Mouse (Mus musculus) neural tube, embryonic 15.5 days (tissue): ENCODE data around the gene Prdx1. TPM values are rescaled to one million over a fixed set of nuclear protein-coding genes. Genes with fewer than 3 reads are reported as not detected.
"Not testable (repeated sequence)": the region's sequence is repeated elsewhere in the genome, so short reads cannot be mapped to it uniquely, and the experiment has no call there.

Source experiments
- ATAC-seq: fragments of 200-750 bp; cut with Nextera tagmentation; 2 replicates; pipeline ENCODE4 v1.8.0; 2017; ENCODE audit warnings: mild to moderate bottlenecking, moderate TSS enrichment, moderate library complexity; ENCODE audit not compliant: low FRiP score
- H3K27ac ChIP-seq: fragments of 300-500 bp; sonication (generic); replicated peaks from 2 replicates; pipeline ENCODE4 v1.5.1; 2015; ENCODE audit warnings: mild to moderate bottlenecking, inconsistent platforms
- H3K27me3 ChIP-seq: fragments of 300-500 bp; sonication (generic); replicated peaks from 2 replicates; pipeline ENCODE4 v1.6.1; 2015; ENCODE audit warnings: inconsistent platforms
- H3K36me3 ChIP-seq: fragments of 300-500 bp; sonication (generic); 2 replicates; pipeline ENCODE4 v1.6.1; 2015; ENCODE audit warnings: inconsistent platforms
- H3K4me1 ChIP-seq: fragments of 300-500 bp; sonication (generic); 2 replicates; pipeline ENCODE4 v1.6.1; 2015; ENCODE audit warnings: inconsistent platforms
- H3K4me2 ChIP-seq: fragments of 300-500 bp; sonication (generic); 2 replicates; pipeline ENCODE4 v1.6.1; 2015; ENCODE audit warnings: inconsistent platforms, mild to moderate bottlenecking, moderate library complexity
- H3K4me3 ChIP-seq: fragments of 300-500 bp; sonication (generic); replicated peaks from 2 replicates; pipeline ENCODE4 v1.5.1; 2015; ENCODE audit warnings: mild to moderate bottlenecking, inconsistent platforms
- H3K9ac ChIP-seq: fragments of 300-500 bp; sonication (generic); replicated peaks from 2 replicates; pipeline ENCODE4 v1.6.1; 2015; ENCODE audit warnings: mild to moderate bottlenecking, inconsistent platforms
- H3K9me3 ChIP-seq: fragments of 300-500 bp; sonication (generic); replicated peaks from 2 replicates; pipeline ENCODE4 v1.6.1; 2016; ENCODE audit warnings: inconsistent platforms
- WGBS: fragments of 180-500 bp; shearing (Covaris S2); methylation state at CpG from one replicate; pipeline ENCODE4 v1.1.7; 2015; ENCODE audit warnings: mixed read lengths; 5-methylcytosine and 5-hydroxymethylcytosine counted together
- polyA plus RNA-seq: library from polyadenylated mRNA; unstranded; fragments of >200 nt; fragmentation: Nextera tagmentation; extraction: Ambion mirVana; gene quantifications from 2 replicates; pipeline ENCODE4 v1.2.1, GENCODE M21; 2015

Gene Prdx1
- polyA plus RNA-seq, 1 experiment from 2014 or later: 443 TPM

DNA sequence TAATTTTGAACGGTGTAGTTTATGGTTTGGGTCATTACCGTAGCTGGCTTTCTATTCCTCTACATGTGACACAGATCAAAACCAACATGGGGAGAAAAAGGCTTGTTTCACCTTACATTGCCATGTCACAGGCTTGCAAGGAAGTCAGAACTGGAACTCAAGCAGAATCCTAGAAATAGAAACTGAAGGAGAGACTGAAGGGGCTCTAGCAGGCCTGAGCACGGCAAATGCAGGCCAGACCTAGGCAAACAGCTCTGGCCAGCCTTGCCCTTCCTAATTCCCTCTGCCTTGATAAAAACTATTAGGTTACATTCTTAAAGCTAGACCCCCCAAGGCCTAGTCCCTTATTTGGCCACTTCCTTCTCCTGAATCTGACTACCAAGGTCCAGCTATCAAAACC, 29.7 kb upstream of the Prdx1 start:
- 78% methylated on average over 3 of the region's 3 CpGs for WGBS
- no peak overlapping the region for H3K27ac ChIP-seq
- no peak overlapping the region for H3K9ac ChIP-seq
- H3K4me2 ChIP-seq: no peak overlapping the region
- no peaks in the 10 kb centered on the region for H3K9me3 ChIP-seq
- no peaks in the 10 kb centered on the region for H3K36me3 ChIP-seq
- no peak overlapping the region for H3K4me3 ChIP-seq
- no peaks in the 10 kb centered on the region for H3K27me3 ChIP-seq
- H3K4me1 ChIP-seq: 0 out of 2 replicates have a peak, but pooled peaks cover under 1% of the 10 kb centered on the region
- no peak for ATAC-seq

DNA sequence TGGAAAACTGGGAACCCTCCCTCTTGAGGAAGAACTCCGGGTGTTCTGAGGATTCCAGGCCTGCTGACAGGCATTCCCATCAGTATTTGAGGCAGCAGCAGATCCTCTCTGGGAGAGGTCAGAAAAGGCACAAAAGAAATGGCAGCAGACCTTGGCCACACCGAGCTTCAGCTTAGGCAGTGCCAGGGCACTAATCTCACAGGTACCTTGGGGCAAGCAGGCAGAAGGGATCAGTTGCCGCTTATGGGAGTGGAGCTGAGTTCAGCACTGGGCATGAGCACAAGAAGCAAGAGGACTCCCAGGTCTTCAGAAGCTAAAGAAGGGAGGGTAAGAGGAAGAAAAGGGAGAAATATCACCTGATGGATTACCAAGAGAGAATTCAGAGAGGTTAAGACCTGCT, 27.4 kb upstream of the Prdx1 start:
- Histone ChIP-seq H3K9ac (no peak overlapping the region), H3K27ac (no peak overlapping the region), H3K4me1 (no peaks in the 10 kb centered on the region), H3K4me3 (no peak overlapping the region), H3K36me3 (no peaks in the 10 kb centered on the region), H3K27me3 (no peaks in the 10 kb centered on the region), H3K9me3 (no peaks in the 10 kb centered on the region), H3K4me2 (no peak overlapping the region)
- no peak for ATAC-seq
- WGBS: 43% methylated on average over 3 of the region's 3 CpGs

DNA sequence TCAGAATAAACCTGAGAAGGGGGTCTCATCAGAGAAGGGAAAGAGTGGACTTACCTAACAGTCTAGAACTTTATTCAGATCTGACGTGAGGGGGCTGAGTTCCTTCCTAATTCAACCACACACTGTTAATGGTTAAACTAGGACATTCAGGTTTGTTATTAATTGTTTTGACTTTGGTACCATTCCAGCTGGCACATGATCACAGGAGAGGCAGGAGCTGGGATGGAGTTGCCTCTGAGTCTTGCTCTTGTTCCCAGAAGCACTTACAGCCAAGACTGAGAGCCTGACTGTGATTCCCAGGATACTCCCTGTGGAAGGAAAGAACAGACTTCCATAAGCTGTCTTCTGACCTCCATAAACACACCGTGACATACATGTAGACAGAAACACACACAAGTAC, 25.9 kb upstream of the Prdx1 start:
- Histone ChIP-seq H3K27me3 (no peaks in the 10 kb centered on the region), H3K27ac (no peak overlapping the region), H3K36me3 (no peaks in the 10 kb centered on the region), H3K4me2 (no peak overlapping the region), H3K4me3 (no peak overlapping the region), H3K4me1 (no peaks in the 10 kb centered on the region), H3K9me3 (no peaks in the 10 kb centered on the region), H3K9ac (no peak overlapping the region)
- WGBS: 65% methylated on average over 2 of the region's 2 CpGs
- no peak for ATAC-seq

DNA sequence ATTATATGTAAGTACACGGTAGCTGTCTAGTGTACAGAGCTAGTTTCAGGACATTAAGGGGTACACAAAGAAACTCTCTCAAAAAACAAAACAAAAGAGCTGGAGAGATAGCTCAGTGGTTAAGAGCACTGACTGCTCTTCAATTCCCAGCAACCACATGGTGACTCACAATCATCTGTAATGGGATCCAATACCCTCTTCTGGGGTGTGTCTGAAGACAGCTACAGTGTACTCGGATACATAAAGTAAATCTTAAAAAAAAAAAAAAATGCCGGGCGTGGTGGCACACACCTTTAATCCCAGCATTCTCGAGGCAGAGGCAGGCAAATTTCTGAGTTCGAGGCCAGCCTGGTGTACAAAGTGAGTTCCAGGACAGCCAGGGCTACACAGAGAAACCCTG, 25.4 kb upstream of the Prdx1 start:
- not testable (repeated sequence) for H3K4me3 ChIP-seq, H3K4me2 ChIP-seq, H3K4me1 ChIP-seq, H3K36me3 ChIP-seq, ATAC-seq, H3K9ac ChIP-seq, H3K9me3 ChIP-seq, H3K27ac ChIP-seq, H3K27me3 ChIP-seq
- 89% methylated on average over 6 of the region's 6 CpGs for WGBS

DNA sequence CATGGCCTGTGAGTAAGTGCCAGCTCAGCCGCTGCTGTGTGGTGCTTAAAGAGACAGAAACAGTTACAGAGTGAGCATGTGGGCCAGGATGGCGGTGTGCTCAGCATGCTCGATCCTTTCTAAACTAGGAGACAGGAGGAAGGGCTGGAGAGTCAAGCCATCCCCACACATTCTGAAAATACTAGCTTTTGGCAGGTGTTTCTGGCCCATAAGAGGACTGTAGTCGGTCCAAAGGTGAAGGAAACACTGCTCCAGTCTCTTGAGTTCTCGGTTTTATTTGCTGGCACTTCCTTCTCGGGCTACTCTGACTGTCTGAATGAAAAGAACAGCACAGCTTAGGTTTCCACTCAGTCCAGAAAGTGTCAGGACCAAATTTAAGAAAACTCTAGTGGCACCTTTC, 24.5 kb upstream of the Prdx1 start:
- no peak overlapping the region for H3K27ac ChIP-seq

DNA sequence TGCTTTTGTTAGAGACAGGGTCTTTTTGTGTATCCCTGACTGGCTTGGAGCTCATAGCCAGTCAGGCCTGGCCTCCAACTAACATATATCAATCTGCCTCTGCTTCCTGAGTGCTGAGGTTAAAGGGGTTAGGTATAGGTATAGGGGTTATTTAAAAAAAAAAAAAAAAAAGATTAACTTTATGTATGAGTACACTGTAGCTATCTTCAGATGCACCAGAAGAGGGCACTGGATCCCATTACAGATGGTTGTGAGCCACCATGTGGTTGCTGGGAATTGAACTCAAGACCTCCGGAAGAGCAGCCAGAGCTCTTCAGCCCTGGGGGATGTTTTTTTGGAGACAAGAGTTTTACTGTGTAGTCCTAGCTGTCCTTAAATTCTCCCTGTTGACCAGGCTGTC, 23.3 kb upstream of the Prdx1 start:
- H3K9ac ChIP-seq: no peak overlapping the region
- no peak overlapping the region for H3K27ac ChIP-seq
- no peak overlapping the region for H3K4me3 ChIP-seq
- no peak for ATAC-seq
- no peaks in the 10 kb centered on the region for H3K4me1 ChIP-seq
- no peaks in the 10 kb centered on the region for H3K9me3 ChIP-seq
- H3K27me3 ChIP-seq: no peaks in the 10 kb centered on the region
- H3K36me3 ChIP-seq: no peaks in the 10 kb centered on the region
- 90% methylated on average over 1 of the region's 1 CpGs for WGBS
- no peak overlapping the region for H3K4me2 ChIP-seq

More for the DNA sequence above, 24.5 kb upstream of the Prdx1 start:
- Histone ChIP-seq H3K9me3 (no peaks in the 10 kb centered on the region), H3K27me3 (no peaks in the 10 kb centered on the region), H3K36me3 (no peaks in the 10 kb centered on the region), H3K4me3 (no peak overlapping the region), H3K4me1 (no peaks in the 10 kb centered on the region), H3K9ac (no peak overlapping the region), H3K4me2 (no peak overlapping the region)
- no peak for ATAC-seq
- 80% methylated on average over 6 of the region's 6 CpGs for WGBS

DNA sequence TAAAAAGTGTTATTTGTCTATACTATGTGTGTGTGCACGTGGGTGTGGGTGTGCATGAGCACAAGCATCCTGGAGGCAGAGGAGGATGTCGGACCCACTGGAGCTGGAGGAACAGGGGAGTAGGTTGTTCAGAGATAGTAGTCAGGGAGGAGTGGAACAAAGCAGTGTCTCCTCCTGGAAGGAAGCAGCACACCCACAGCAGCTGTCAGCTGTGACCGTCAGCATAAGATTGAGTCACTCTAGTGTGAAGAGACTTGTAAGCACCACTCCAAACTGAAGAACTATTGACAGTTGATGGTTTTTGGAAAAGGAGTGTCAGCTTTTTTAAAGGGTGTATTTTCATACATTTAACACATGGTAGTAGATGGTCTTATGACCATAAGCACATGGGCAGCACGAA, 18.7 kb upstream of the Prdx1 start:
- H3K27ac ChIP-seq: no peak overlapping the region
- no peak overlapping the region for H3K4me2 ChIP-seq
- no peak overlapping the region for H3K4me3 ChIP-seq
- no peak for ATAC-seq
- 73% methylated on average over 4 of the region's 4 CpGs for WGBS
- no peaks in the 10 kb centered on the region for H3K9me3 ChIP-seq
- no peaks in the 10 kb centered on the region for H3K4me1 ChIP-seq
- H3K27me3 ChIP-seq: no peaks in the 10 kb centered on the region
- no peaks in the 10 kb centered on the region for H3K36me3 ChIP-seq
- H3K9ac ChIP-seq: no peak overlapping the region

DNA sequence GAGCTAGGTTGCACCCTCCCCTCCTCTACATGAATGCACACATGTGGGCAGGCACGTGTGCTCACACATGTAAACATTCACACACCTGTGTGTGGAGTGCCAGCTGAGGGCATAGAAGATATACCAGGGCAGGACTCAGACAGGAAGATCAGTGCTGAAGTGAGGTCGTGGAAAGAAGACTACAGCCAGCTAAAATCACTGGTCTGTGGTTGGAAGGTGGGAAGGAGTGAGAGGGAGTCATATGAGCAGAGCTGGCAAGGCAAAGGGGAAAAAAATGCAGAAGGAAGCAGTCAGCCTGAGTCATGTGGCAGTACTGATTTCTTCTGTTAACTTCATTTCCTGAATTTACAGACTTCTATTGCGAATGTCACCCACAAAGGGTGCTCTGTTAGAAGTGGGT, 17.2 kb upstream of the Prdx1 start:
- Histone ChIP-seq H3K9me3 (no peaks in the 10 kb centered on the region), H3K27ac (no peak overlapping the region)
- WGBS: 66% methylated on average over 3 of the region's 3 CpGs

DNA sequence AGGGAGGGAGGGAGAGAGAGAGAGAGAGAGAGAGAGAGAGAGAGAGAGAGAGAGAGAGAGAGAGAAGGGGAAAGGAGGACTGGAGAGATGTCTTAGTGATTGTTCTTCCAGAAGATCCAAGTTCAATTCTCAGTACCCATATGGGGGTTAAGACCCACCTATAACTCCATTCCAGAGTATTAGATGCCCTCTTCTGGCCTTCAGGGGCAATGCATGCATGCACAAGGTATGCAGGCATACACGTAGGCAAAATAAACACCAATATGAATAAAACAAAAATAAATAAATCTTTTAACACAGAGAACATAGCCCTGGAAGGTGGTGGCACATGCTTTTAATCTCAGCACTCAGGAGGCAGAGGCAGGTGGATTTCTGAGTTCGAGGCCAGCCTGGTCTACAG, 16.1 kb upstream of the Prdx1 start:
- ATAC-seq: no peak
- no peak overlapping the region for H3K4me2 ChIP-seq
- H3K27ac ChIP-seq: no peak overlapping the region
- H3K4me1 ChIP-seq: no peaks in the 10 kb centered on the region
- H3K4me3 ChIP-seq: no peak overlapping the region
- H3K9me3 ChIP-seq: no peaks in the 10 kb centered on the region
- no peaks in the 10 kb centered on the region for H3K27me3 ChIP-seq
- WGBS: 65% methylated on average over 2 of the region's 2 CpGs
- no peaks in the 10 kb centered on the region for H3K36me3 ChIP-seq
- no peak overlapping the region for H3K9ac ChIP-seq

More for the DNA sequence above, 17.2 kb upstream of the Prdx1 start:
- H3K4me1 ChIP-seq: no peaks in the 10 kb centered on the region
- no peak overlapping the region for H3K4me3 ChIP-seq
- no peak overlapping the region for H3K9ac ChIP-seq
- no peaks in the 10 kb centered on the region for H3K27me3 ChIP-seq
- no peaks in the 10 kb centered on the region for H3K36me3 ChIP-seq
- no peak for ATAC-seq
- H3K4me2 ChIP-seq: no peak overlapping the region

DNA sequence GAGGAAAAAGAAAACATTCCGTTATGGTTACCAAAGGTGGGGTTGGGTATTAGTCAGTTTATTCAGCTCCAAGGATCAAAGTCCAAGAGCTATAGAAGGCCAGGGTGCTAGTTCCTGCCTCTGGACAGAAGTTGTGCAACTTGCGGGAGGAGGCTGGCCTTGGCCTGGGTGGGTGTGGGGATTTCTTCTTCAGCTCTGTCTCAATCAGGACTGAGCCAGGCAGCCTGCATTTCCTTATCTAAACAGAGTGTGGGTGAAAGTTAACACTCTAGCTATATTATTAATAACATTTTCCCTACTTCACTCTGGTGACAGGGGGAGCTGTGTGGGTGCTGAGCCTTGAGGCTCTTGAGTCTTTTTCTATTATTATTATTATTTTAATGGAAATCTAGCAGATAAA, 12.6 kb upstream of the Prdx1 start:
- ATAC-seq: no peak
- Histone ChIP-seq H3K27ac (no peak overlapping the region), H3K4me3 (no peak overlapping the region), H3K36me3 (no peaks in the 10 kb centered on the region), H3K9ac (no peak overlapping the region), H3K9me3 (no peaks in the 10 kb centered on the region), H3K4me1 (no peaks in the 10 kb centered on the region), H3K4me2 (no peak overlapping the region), H3K27me3 (no peaks in the 10 kb centered on the region)
- WGBS: 84% methylated on average over 2 of the region's 2 CpGs

DNA sequence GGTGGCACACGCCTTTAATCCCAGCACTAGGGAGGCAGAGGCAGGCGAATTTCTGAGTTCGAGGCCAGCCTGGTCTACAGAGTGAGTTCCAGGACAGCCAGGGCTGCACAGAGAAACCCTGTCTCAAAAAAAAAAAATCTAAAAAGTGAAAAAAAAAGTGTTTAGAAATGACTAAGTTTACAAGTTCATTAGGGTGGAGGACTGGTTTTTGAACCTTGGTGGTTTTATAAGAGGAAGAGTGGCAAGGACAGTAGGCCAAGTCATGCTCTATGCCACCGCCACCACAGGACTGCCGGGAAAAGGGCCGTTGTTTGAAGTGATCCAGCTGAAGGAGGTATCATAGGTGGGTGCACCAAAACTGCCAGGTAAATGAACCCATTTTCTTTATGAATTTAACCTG, 10.6 kb upstream of the Prdx1 start:
- WGBS: 91% methylated on average over 6 of the region's 6 CpGs
- not testable (repeated sequence) for H3K9me3 ChIP-seq, H3K27me3 ChIP-seq, H3K27ac ChIP-seq, H3K4me1 ChIP-seq, H3K4me2 ChIP-seq, H3K9ac ChIP-seq, H3K36me3 ChIP-seq, H3K4me3 ChIP-seq, ATAC-seq

DNA sequence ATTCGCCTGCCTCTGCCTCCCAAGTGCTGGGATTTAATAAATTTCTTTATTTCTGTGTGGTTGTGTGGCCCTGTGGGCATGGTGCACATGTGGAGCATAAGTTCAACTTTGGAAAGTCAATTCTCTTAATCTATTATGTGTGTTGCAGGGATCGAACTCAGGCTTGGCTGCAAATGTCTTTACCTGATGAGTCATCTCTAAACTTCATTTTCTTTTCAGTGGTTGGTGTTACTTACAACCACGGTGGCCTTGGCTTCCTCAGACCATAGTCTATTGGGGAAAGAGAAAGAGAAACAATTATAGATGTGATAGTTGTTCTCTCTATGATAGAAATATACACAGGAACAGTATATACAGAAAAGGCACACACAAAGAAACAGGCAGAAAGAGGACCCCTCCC, 9.3 kb upstream of the Prdx1 start:
- Histone ChIP-seq H3K27ac (no peak overlapping the region), H3K36me3 (no peaks in the 10 kb centered on the region), H3K4me1 (no peaks in the 10 kb centered on the region), H3K27me3 (no peaks in the 10 kb centered on the region), H3K9me3 (no peaks in the 10 kb centered on the region), H3K4me3 (no peak overlapping the region), H3K4me2 (no peak overlapping the region), H3K9ac (no peak overlapping the region)
- ATAC-seq: no peak
- 85% methylated on average over 3 of the region's 3 CpGs for WGBS

DNA sequence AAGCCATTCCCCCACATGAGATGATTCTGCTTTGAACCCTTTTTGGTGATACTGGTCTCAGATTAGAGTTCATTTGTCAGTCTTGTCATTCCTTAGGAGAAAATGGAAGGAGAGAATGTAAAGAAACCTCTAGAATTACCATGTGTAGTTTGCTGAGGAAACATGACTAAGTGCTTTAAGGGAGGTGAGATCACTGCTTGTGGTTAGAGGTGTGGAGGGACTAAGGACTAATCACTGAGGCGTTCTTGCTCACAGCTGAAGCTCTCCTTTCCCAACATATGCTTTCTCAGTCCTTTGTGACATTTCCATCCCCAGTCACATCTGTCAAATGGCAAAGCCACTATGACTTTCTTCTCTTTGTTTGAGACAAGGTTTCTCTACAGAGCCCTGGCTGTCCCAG, 7.5 kb upstream of the Prdx1 start:
- Histone ChIP-seq H3K4me1 (no peaks in the 10 kb centered on the region), H3K4me3 (no peak overlapping the region), H3K36me3 (no peaks in the 10 kb centered on the region), H3K9ac (no peak overlapping the region), H3K27me3 (no peaks in the 10 kb centered on the region), H3K9me3 (no peaks in the 10 kb centered on the region), H3K27ac (no peak overlapping the region), H3K4me2 (no peak overlapping the region)
- no peak for ATAC-seq
- WGBS: 88% methylated on average over 1 of the region's 1 CpGs
